Mouse (Mus musculus): ENCODE measurements at regions not wholly inside any gene's neighbourhood (a gene's known extent, or its start where the extent isn't known, plus 50 kb on each side); places are given as distances from the start of the nearest gene placed in this dataset.

- TF ChIP-seq CTCF (conservative IDR thresholded peaks at IDR 0.05 in 1 of 2, IDR thresholded peaks at IDR 0.05 in 1 of 2; ENCODE audit: low read depth in 2 of 2, low read length in 2 of 2) (no peak), ETS1 (conservative IDR thresholded peaks at IDR 0.05; ENCODE audit: low read depth, low read length) (no peak), RCOR1 (conservative IDR thresholded peaks at IDR 0.05; ENCODE audit: low read depth, low read length) (no peak), UBTF (IDR thresholded peaks at IDR 0.05; ENCODE audit: low read depth, low read length) (no peak), MAFK (IDR thresholded peaks at IDR 0.05; ENCODE audit: insufficient replicate concordance, low read length) (no peak), EP300 (IDR thresholded peaks at IDR 0.05; ENCODE audit: low read length) (no peak), ZMIZ1 (IDR thresholded peaks at IDR 0.05; ENCODE audit: low read depth, low read length) (no peak), BHLHE40 (IDR thresholded peaks at IDR 0.05; ENCODE audit: low read depth, low read length) (no peak), MEF2A (IDR thresholded peaks at IDR 0.05; ENCODE audit: borderline replicate concordance, low read depth, low read length) (no peak), TBP (conservative IDR thresholded peaks at IDR 0.05; ENCODE audit: low read depth, low read length) (no peak), POLR2A (IDR thresholded peaks at IDR 0.05; ENCODE audit: low read depth, low read length) (no peak)
Observed at GRCm38 (mm10) chr1:122123954-122124353, 556.2 kb upstream of the Ddx18 start.

Measured in CH12.LX (cell line).